Mouse (Mus musculus) liver, embryonic 14.5 days (tissue): ENCODE measurements around the gene Lrsam1.

Experiments
- CTCF ChIP-seq: IDR thresholded peaks from 2 replicates; pipeline ENCODE4 v1.5.1; 2016; ENCODE audit warnings: antibody characterized with exemption, low read depth, control low read depth
- EP300 ChIP-seq: IDR thresholded peaks from 2 replicates; pipeline ENCODE4 v1.6.1; 2016; ENCODE audit warnings: antibody characterized with exemption, low read depth

DNA sequence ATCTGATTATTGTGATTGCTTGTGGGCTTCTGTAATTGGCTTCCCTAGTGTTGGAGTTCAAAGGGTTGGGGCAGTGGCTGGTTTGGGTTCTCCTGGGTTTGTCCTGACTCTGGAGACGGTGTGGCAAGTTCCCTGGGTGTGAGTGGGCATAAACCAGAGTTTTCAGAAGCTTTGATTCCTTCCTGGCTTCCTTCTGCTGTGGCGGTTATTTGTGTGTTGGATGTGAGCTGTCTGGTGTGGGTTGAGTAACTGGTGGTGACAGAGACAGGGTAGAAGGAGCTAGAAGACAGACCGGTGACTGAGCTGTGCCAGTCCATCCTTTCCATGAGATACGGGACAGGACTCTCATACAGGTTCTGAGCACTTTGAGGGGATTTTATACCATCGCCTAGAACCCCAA, 81.8 kb downstream of the Lrsam1 start:
- TF ChIP-seq CTCF = no peak
- no peak for TF ChIP-seq EP300
